Mouse (Mus musculus): ENCODE results near the gene Slc25a26.

Gene Slc25a26

DNA sequence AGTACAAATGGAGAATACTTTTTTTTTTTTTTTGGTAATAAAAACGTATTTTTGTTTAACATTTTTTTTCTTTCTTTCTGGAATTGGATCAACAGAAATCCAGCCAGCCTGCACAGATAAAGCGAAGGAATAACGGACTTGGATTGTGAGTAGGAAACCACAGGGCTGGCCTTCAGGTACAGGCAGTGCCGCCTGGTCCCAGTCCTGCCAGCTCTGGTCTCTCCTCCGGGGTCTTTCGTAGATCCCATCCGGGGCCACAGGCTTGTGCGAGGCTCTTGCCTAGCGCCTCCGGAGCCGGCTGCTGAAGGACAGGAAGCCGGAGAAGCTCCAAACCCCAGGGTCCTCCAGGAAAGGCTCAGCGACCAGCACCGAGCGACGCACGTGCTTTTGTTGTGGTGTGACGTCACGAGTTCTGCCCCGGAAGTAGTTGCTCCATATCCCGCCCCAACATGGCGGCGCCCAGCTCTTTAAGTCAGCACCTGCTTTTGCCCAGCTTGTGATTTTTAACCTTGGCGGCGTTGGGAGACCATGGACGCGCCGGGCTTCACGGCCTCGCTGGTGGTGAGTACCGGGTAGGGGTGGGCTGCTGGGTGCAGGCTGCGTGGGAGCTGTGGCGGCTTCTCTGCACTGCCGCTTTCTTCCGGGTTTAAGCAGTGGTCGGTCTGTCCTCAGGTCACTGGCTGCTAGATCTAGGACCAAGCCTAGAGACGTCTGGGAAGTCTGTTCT lies at the start of gene Slc25a26:
TSS of gene Slc25a26 (plus strand) at position 435 of the 727 bp plus-strand sequence.
- DNase-seq (ENCODE audit: low read depth, low spot score): peak; percentile 80

DNA sequence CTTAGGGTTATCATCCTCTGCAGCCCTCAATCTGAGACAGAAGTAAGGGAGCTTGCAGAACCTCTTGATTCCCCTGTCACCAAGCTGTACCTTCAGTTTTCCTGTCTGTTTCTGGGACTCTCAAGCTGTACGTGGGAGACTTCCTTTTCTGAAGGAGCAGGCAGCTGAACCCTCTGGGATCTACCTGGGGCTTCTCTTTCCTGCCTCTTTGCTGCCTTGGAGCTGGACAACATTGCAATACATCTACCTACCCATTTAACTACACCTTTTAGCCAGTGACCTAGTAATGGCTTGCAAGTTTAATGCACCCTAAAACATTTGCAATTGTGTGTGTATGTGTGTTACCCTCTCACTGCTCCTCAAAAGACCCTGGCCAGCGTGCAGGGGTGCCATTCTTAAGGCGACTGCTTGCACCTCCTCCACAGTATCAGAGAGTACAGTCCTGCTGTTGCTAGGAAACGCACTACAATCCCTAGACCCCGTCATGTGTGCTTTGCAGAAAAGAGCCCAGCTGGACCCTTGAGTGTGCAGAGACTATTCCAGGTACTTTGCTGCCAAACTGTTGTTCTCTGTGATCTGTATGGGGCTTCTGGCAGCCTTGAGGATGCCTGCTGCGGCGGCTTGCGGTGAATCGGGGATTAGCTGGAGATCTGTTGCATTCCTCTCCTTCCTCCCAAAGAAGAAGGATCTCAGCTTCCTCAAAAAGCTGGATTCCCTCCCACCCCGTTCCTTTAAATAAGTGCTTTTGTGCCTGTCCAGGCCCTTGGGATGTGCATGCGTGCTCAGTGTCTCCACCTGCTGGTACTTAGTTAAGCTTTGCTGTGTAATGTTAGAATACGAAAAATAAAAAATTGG lies 35.9 kb upstream of the Slc25a26 start:
- DNase-seq (ENCODE audit: low read depth, low spot score): peak; percentile 25

DNA sequence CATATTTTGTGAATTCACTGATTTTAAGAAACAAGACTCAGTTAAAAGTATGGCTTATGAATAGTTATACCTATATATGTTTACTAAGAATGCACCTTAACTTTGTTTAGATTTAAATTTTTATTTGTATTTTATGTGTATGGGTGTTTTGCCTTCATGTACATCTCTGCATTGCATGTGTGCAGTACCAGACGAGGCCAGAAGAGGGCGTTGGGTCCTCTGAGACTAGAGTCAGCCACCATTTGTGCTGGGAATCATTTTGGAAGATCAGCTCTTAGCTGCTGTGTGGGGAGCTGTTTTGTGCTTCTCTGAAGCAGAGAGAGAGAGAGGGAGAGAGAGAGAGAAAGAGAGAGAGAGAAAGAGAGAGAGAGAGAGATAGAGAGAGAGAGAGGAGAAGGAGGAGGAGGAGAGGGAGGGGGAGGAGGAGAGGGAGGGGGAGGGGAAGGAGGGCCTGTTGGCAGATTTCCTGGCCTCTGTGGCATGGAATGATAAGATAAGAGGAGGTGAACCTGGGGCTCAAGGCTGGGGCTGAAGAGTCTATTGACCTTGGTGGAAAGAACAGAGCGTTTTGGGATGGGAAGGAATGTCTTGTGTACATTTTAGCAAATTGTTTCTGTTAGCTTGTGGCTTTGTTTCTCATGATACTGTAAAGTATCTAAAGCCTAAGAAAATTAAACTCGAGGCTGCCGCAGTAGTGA lies 33.5 kb upstream of the Slc25a26 start:
- DNase-seq (ENCODE audit: low read depth, low spot score): no peak

DNA sequence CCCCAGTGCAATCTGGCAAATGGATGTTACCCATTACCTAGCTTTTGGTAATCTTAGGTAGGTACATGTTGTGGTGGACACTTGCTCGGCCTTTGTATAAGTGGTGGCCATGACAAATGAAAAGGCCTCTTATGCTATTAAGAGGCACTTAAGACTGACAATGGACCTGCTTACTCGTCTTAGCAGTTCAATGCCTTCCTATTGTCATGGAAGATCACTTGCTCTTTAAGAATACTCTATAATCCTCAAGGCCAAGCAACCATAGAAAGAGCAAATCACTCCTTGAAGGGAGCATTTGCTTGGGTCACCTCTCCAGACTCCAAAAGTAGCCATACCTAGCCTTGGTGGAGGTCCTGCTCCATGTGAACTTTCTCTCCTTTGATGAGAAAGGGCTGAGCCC lies 7.4 kb upstream of the Slc25a26 start:
- DNase-seq (ENCODE audit: low read depth, low spot score): no peak

DNA sequence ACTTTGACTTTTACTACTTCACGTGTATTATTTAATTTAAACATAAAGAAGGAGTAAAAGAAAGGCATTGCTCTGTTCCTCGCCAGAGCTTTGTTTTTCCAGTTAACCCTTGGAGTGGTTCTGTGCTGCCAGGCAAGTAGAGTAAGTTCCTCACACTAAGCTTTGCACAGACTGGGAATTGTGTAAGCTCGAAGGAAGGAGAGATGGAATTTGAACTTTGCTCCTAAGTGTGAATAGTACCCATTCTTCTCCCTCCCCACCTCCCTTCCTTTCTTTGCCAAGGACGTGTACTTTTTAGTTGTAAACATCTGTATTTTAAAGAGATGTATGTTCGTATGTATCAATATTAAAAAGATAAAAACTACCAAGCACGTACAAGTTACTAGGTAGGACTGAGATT lies 3.8 kb downstream of the Slc25a26 start:
- DNase-seq (ENCODE audit: low read depth, low spot score): no peak

DNA sequence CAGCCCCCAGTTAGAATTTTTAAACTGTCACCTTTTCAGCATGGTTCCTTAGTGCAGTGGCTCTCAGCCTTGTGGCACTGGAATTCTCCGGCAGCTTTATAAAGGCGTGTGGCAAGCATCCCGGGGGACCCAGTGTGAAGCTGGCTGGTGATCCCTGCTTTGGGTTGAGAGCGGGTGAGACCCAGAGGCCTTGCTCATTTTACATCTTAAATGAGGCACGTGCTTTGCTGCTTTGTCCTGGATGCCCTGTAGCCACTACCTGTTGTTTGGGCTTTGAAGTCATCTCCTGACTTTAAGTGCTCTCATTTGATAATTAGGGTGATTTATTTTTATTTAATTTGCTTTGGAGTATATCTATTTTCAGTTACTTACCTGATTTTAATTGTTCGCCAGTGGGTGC lies 7.8 kb downstream of the Slc25a26 start:
- DNase-seq (ENCODE audit: low read depth, low spot score): no peak

DNA sequence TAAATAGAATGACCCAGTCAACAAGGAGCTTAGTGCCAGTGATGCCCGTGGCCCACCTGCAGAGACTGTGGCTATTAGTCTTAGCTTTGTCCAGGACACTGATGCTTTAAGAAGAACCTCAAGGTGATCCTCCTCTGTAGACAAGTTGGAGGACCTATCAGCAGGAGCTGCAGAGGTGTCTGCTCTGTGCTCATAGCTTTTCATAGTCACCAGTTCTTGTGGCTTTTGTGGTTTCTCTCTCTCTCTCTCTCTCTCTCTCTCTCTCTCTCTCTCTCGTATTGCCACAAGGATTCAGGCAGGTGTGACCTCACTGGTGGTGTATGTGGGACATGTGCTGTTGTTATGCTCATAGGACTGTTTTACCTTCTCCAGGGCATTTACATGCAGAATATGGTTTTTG lies 8.7 kb downstream of the Slc25a26 start:
- DNase-seq (ENCODE audit: low read depth, low spot score): no peak

DNA sequence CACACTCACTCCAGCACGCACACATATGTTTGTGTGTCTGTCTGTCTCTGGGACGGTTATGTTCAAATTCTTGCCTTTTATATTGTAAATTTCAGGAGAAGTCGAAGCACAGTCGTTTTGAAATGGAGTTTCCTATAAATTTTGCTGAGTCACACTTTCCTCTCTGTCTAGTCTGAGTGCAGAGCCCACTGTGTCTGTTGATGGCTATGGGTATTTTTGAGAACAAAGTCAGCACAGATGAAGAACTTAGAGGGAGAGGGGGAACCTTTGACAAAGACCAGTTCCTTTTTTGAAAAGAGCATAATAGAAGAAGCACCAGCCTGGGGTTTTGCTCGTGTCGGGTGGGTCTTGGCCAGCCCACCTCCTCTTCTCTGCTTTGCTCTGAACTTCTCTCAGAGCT lies 9.1 kb downstream of the Slc25a26 start:
- DNase-seq (ENCODE audit: low read depth, low spot score): no peak

DNA sequence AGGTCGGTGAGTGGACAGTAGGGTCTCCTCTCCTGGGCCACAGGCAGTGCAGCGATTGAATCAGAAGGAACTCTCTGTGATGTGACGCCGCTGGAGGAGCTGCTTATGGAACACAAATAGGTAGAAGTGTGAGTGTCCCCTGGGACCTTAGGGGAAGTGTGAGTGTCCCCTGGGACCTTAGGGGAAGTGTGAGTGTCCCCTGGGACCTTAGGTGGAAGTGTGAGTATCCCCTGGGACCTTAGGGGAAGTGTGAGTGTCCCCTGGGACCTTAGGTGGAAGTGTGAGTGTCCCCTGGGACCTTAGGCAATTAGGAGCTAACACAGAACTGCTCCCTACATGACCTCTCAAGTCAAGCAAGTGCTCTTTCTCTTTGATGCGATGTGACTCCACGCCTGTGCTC lies 18.0 kb downstream of the Slc25a26 start:
- no peak for DNase-seq (ENCODE audit: low read depth, low spot score)

DNA sequence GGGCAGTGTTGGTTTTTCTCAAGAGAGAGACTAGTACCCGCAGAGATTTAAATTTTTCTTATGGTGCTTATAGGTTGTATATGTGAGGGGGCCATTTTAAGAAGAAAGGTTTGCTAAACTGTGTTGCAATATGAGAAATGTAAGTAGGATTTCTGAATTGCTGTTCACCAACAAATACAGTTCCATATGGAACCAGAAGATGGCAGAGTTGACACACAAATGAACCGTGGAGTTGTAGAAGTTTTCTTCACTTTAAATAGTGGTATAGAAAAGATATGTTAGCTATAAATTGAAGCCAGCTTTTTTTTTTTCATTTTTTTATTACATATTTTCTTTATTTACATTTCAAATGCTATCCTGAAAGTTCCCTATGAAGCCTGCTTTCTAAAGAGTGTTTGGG lies 24.2 kb downstream of the Slc25a26 start:
- no peak for DNase-seq (ENCODE audit: low read depth, low spot score)

DNA sequence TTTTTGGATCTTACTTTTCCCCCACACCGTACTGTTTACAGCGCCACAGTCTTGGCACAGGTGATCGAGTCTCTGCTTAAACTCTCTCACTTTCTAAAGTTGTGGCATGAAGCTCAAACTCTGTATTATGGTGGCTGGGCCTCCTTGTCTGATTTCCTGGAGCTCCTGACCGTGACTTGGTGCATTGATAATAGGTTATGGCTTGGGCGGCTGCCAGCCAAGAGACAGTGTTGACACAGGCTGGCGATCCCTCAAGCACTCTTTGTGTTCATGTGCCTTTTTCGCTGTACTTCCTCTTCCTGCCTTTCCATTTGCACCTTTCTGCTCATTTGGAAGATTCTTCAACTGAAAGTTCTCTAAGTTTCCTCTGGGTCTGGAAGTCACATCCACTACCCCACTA lies 30.6 kb downstream of the Slc25a26 start:
- no peak for DNase-seq (ENCODE audit: low read depth, low spot score)

DNA sequence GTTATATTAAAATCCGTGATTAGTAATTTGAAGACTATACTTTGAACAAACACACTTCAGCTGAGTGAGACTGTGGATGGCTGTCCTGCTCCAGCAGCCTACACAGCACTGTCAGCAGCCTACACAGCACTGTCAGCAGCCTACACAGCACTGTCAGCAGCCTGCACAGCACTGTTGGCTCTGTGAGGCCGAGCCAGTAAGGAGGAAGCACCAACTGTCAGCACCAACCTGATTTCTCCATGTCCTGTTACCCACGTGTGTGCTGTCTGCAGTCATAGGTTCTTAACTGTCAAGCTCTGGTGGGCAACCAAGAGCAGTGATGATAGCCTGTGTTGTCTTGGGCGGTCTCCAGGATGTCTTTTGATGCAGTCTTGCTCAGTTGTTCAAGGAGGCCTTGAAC lies 32.0 kb downstream of the Slc25a26 start:
- DNase-seq (ENCODE audit: low read depth, low spot score): no peak

DNA sequence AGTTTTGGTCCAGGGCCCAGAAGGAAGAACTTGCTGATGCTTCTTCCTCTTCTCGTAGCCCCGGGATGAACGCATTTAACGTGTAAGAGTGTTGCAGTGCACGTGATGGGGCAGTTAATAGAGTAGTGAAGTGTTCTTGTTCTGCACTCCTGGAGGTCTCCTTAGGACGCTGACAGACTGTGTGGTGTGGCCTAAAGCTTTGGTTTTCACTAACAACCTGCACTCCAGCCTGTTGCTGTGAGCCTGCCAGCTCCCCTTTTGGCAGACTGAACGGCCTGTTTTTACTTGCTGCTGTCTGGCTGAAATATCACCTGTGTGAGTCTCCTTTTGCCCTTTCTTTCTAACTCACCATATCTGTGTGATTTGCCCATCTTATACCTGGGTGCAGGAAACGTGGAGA lies 36.3 kb downstream of the Slc25a26 start:
- no peak for DNase-seq (ENCODE audit: low read depth, low spot score)

DNA sequence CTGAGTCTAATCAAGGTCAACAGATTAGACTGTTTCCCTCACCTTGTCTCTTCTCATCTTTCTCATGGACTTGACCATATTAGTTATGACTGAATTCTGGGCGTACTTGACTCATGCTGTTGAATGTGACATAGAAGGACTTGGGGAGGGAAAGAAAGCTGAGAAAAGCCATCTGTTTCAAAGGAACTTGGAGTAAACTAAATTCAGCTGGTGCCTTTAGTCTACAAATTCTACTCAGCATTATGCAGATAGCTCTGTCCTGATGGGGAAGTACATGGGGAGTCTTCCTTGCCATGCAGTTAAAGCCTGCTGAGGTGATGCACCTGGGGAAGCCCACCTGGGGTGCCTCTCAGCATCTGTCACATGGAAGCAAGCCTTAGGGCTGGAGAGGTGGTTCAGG lies 37.5 kb downstream of the Slc25a26 start:
- no peak for DNase-seq (ENCODE audit: low read depth, low spot score)

DNA sequence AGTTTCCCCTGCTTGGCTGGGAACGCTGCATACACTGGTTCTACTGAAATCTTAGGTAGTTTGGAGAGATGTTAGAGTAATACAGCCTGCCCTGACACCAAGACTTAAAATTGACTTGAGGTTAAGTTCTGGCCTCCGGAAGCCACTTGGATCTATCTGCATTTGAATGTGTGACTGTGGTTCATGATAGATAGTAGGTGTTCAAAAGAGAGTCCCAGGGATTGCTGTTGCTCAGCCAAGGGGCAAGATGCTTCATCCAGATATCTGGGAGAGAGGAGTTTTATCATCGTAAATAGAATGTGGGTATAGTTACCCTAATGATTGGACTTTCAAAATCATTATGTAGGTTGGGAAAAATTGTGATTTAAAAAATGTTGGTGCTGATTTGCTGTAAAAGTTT lies 40.0 kb downstream of the Slc25a26 start:
- no peak for DNase-seq (ENCODE audit: low read depth, low spot score)

DNA sequence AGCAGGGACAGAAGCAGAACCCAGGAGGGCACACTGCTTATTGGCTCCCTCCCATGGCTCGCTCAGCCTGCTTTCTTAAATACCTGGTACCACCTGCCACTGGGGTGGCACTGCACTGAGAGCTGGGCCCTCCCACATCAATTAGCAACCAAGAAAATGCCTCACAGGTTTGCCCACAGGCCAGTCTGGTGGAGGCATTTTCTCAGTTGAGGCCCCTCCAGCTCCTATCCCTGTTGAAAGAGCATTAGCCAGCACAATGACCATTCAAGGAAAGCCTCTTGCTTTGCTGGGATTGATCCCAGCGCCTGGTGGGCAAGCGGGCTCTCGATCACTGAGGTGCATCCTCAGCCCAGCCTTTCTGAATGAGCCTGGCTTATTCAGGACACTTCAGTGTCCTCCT lies 40.5 kb downstream of the Slc25a26 start:
- no peak for DNase-seq (ENCODE audit: low read depth, low spot score)

DNA sequence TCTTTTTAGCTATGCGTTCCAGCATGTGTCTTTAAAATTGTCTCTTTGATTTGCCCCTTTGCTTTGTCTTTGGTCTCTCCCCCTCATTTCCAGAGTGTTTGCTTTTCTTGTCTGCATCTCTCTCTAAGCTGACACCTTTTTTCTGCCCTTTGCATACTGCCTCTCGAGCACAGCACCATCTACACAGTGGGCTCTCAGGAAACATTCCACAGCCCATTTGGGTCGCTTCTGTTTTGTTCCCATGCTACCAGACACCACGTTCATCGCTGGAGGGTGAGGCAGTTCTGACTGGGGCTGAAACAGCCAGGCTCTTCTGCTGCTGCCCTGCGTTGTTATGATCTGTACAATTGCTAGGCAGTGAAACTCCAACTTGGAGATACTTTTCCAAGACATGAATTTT lies 41.0 kb downstream of the Slc25a26 start:
- DNase-seq (ENCODE audit: low read depth, low spot score): no peak

DNA sequence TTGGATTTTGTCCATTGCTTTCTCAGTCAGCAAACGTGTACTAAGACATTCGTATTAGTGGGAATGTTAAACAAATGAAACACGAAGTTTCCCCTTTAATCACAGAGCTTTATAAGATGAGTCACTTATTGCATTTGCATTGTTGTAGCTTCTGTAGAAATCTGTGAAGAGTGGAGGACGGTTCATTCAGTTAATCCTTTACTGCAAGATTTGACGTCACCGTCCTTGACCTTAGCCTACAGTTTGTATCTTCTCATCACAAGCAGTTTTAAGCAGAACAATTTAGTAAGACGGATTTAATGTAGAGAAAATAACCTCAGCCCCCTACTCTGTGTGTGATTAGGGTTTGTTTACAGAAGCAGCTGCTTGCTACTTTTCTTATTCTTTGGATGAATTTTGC lies 41.7 kb downstream of the Slc25a26 start:
- no peak for DNase-seq (ENCODE audit: low read depth, low spot score)

DNA sequence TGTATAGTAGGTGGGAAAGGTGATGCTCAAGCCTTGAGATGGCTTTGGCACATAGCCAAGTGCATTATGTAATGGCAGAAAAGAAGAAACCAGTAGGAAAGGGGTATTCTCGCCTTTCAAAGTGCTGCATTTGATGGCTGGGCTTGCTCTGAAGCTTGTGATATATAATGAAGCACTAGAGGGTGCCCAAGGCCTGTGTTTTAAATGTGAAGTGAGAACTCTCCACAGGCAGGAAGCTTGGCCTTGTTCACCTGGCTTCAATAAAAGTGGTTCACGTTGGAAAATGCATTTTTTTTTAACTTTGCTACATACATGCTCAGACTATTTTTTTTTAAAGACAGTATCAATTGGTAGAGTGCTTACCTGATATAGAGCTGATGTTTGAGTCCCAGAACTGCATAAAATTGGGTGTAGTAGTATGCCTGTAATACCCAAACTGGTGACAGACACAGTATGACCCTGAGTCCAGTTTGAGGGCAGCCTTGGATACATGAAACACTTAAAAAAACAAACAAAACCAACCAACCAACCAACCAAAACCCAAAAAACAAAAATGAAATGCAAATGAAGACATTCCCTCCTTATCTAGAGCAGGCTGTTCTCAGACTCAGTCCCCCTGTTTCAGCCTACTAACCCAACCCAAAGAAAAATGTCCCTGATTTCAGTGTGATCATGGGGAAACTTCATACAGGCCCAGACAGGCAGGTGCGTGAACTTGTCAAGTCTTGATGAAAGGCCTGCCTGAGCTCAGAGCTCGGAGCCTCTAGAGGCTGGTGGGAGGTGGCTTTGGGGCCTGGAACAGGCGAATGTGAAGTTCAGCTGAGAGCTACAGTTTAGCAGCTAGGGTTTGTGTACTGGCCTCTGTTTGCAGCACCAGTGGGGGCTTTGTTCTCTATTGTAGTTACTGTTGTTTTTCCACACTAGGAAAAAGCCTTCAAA lies 44.0 kb downstream of the Slc25a26 start:
- DNase-seq (ENCODE audit: low read depth, low spot score): peak; percentile 26

DNA sequence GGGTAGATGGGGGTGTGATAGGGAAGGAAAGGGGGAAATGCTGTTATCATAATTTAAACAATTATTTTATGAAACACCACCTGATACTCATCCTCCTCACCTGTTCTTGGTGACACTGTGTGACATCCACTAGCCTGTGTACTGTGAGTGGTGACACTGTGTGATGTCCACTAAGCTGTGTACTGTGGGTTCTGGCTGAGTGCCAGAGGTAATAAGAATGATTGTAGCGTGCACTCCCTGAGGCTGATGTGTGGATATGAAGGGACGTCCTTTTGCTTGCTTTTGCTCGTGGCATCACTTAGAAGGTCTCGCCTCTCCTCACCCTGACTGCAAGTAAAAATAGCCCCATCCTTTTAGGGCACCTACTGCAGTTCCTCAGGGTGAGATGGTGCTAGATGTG lies 47.1 kb downstream of the Slc25a26 start:
- DNase-seq (ENCODE audit: low read depth, low spot score): no peak

DNA sequence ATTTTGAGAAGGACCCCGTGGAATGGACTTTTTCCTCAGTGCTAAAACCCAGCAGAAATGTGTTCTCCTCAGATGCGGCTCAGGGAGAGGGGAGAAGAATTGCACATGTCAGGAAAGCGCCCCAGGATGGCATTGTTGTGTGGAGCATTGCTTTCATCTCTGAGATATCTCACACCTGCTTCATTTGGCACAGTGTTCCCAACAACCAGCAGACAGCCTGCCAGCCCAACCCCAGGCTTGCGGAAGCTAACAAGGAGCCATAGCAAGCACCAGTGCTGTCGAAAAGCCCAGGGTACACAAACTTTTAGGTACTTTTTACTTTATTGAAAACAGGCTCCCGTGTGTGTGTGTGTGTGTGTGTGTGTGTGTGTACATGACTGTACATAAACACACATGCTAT lies 50.2 kb downstream of the Slc25a26 start:
- DNase-seq (ENCODE audit: low read depth, low spot score): no peak

Measured in retina, adult 2 months (tissue).